Mouse (Mus musculus) left cerebral cortex, postnatal 14 days (tissue): ENCODE measurements at regions not wholly inside any gene's neighbourhood (a gene's known extent, or its start where the extent isn't known, plus 50 kb on each side); places are given as distances from the start of the nearest gene placed in this dataset.
"Not testable (repeated sequence)": the region's sequence is repeated elsewhere in the genome, so short reads cannot be mapped to it uniquely, and the experiment has no call there.

Experiments
- DNase-seq, 2 experiments: peaks; one replicate each; pipeline ENCODE4 v3.0.0; 2021 to 2022; ENCODE audit warnings: low spot score in 2 of 2, mixed read lengths in 1 of 2
- intact Hi-C: fragments of 180-260 bp; cut with DNase I; formaldehyde crosslinking; loops from one replicate; pipeline ENCODE4 v1.15.1; 2025

- intact Hi-C loops: no loop called here
- peak; percentile 3 to 5 for DNase-seq
Measured at GRCm38 (mm10) chr8:52444366-52444765, 1067.2 kb upstream of the Aga start.

GRCm38 (mm10) chr8:52451761-52452160, 1059.8 kb upstream of the Aga start:
- DNase-seq, intact Hi-C loops: not testable (repeated sequence)

GRCm38 (mm10) chr8:52455617-52456016, 1055.9 kb upstream of the Aga start:
- intact Hi-C loops: no loop called here
- DNase-seq: no peak

GRCm38 (mm10) chr8:52456271-52456670, 1055.3 kb upstream of the Aga start:
- DNase-seq: no peak
- intact Hi-C loops: no loop called here

- intact Hi-C loops: no loop called here
- peak; percentile 17 to 32 for DNase-seq
Measured at GRCm38 (mm10) chr8:52502396-52502795, 1009.1 kb upstream of the Aga start.

- intact Hi-C loops: no loop called here
- DNase-seq: no peak
Measured at GRCm38 (mm10) chr8:52511790-52512189, 999.7 kb upstream of the Aga start.

GRCm38 (mm10) chr8:52543364-52543763, 968.2 kb upstream of the Aga start:
- no peak for DNase-seq
- intact Hi-C loops: no loop called here

GRCm38 (mm10) chr8:52571166-52571832, 940.2 kb upstream of the Aga start:
- intact Hi-C loops: no loop called here
- peak; percentile 32 to 55 for DNase-seq
